Mouse (Mus musculus) thymus, adult 2 months (tissue): ENCODE measurements around the gene Gm42791.

Experiments used
- CTCF ChIP-seq: fragments of 200-500 bp; IDR thresholded peaks from 2 replicates; pipeline ENCODE4 v1.5.1; 2012; ENCODE audit warnings: mild to moderate bottlenecking, control low read depth, low read length, moderate library complexity, borderline replicate concordance; ENCODE audit not compliant: control insufficient read depth, poor library complexity, insufficient read depth; ENCODE audit errors: extremely low read depth
- POLR2A ChIP-seq: fragments of 200-500 bp; IDR thresholded peaks from 2 replicates; pipeline ENCODE4 v1.6.1; 2012; ENCODE audit warnings: mild to moderate bottlenecking, low read length, control low read depth, moderate library complexity; ENCODE audit not compliant: control insufficient read depth, poor library complexity, insufficient read depth; ENCODE audit errors: extremely low read depth

GRCm38 (mm10) chr5:148904846-148905245 is 90.1 kb downstream of the Gm42791 start:
- TF ChIP-seq POLR2A = no peak
- TF ChIP-seq CTCF = no peak
